ENCODE assay signal across 8 mouse cellular contexts in the genomic region with DNA sequence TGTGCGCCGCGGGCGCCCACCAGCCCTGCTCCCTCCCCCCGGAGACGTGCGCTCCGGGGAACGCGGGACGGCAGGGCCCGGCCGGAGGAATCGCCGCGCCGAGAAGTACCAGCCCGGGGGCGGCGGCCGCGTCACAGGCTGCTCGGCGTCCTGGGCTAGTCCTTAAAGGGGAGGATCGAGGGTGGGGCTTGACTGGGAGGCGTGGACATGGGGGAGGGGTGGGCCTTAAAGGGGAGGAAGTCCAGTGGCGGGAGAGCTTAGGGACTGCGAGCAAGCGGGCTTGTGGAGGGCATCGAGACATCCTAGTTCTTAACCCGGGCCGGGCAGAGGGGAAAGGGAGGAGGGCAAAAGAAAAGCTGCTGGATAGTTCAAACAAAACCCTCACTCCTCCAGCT. TPM values are rescaled to one million over a fixed set of nuclear protein-coding genes. Genes with fewer than 3 reads are reported as not detected.
DNase-seq lines count a peak whose midpoint lies in the region; ATAC-seq lines count a peak whose summit lies in the region.

Gene Mapkapk2, minus strand, starts transcription at position 127 of the 395 bp plus-strand sequence.

- peak within 1 kb of the TSS; percentile 91 for H3K9ac ChIP-seq in forebrain, embryonic 14.5 days (ENCODE audit: low read length)
- peak within 1 kb of the TSS; percentile 91 for H3K9ac ChIP-seq in lung, embryonic 15.5 days

- no peaks in the 10 kb centered on the region for H3K9me3 ChIP-seq in forebrain, embryonic 14.5 days (replicated peaks; ENCODE audit: control insufficient read depth, low read length)
- no peaks in the 10 kb centered on the region for H3K9me3 ChIP-seq in lung, embryonic 15.5 days

- peak; percentile 88 for ATAC-seq in cerebellum, adult (ENCODE audit: insufficient number of reproducible peaks, low FRiP score, low TSS enrichment)
- ATAC-seq in forebrain, embryonic 14.5 days: peak; percentile 96
- ATAC-seq in lung, embryonic 15.5 days (ENCODE audit: borderline replicate concordance, extremely low read depth, low FRiP score, low TSS enrichment): peak; percentile 95

- H3K27ac ChIP-seq in forebrain, embryonic 14.5 days (ENCODE audit: low read depth, low read length): peak within 1 kb of the TSS; percentile 78
- peak within 1 kb of the TSS; percentile 95 for H3K27ac ChIP-seq in lung, embryonic 15.5 days

- peak within 1 kb of the TSS; percentile 76 for H3K4me2 ChIP-seq in forebrain, embryonic 14.5 days (ENCODE audit: low read length)
- H3K4me2 ChIP-seq in lung, embryonic 15.5 days: peak within 1 kb of the TSS; percentile 79

- peak within 1 kb of the TSS; percentile 94 for H3K4me3 ChIP-seq in forebrain, embryonic 14.5 days (ENCODE audit: low read depth, low read length)
- H3K4me3 ChIP-seq in lung, embryonic 15.5 days: peak within 1 kb of the TSS; percentile 90

- H3K27me3 ChIP-seq in forebrain, embryonic 14.5 days (replicated peaks; ENCODE audit: control insufficient read depth, insufficient read depth, low read length): no peaks in the 10 kb centered on the region
- H3K27me3 ChIP-seq in lung, embryonic 15.5 days: no peaks in the 10 kb centered on the region

- H3K36me3 ChIP-seq in forebrain, embryonic 14.5 days (ENCODE audit: control insufficient read depth, insufficient read depth, low read length): no peaks in the 10 kb centered on the region
- H3K36me3 ChIP-seq in lung, embryonic 15.5 days: no peaks in the 10 kb centered on the region

- under 1% methylated on average over 30 of the region's 32 CpGs for WGBS in forebrain, embryonic 14.5 days
- WGBS in lung, embryonic 15.5 days: under 1% methylated on average over 31 of the region's 32 CpGs

- intact Hi-C loops in heart, postnatal 14 days (cut with DNase I): loop anchor here (2.0 kb wide), 1 partner anchor 37 kb away; no protein-coding TSS in a partner anchor

- peaks cover 28% of the 10 kb centered on the region for H3K4me1 ChIP-seq in forebrain, embryonic 14.5 days (ENCODE audit: control insufficient read depth, insufficient read depth, low read length)
- H3K4me1 ChIP-seq in lung, embryonic 15.5 days: peaks cover 41% of the 10 kb centered on the region

- DNase-seq in ES-CJ7 (ENCODE audit: low read depth, low spot score): peak; percentile 94
- peak; percentile 96 for DNase-seq in forebrain, embryonic 14.5 days (ENCODE audit: low spot score)
- DNase-seq in heart, postnatal 14 days: peak; percentile 94 to 95
- DNase-seq in layer of hippocampus, adult 18-20 months (ENCODE audit: low spot score in 2 of 2): peak; percentile 82 to 88
- DNase-seq in ovary, adult 18-20 months (ENCODE audit: low spot score): peak; percentile 88
- DNase-seq in thymus, postnatal 0 days (ENCODE audit: low spot score): peak; percentile 83

RNA-seq across cellular contexts. Expression of gene Mapkapk2, which starts in this region (rescaled TPM):
- polyA plus RNA-seq in forebrain, embryonic 14.5 days (2014; fragmentation: Nextera tagmentation; extraction: Ambion mirVana): 24.7 and 35.2 TPM in 2 replicates
- total RNA-seq in heart, postnatal 14 days (2021): 100 to 1,000 TPM; 209 to 221 TPM
- 10 to 100 TPM; 32.2 to 33.8 TPM for total RNA-seq in layer of hippocampus, adult 18-20 months (2021)
- polyA plus RNA-seq in lung, embryonic 15.5 days (2015; fragmentation: Nextera tagmentation; extraction: Ambion mirVana): 57.9 and 61.0 TPM in 2 replicates
- 26.6 and 30.4 TPM in 2 replicates for polyA plus RNA-seq in thymus, postnatal 0 days (2015; fragmentation: Nextera tagmentation; extraction: Ambion mirVana)

Comparison
In these comparisons a context has a peak if more than half of its experiments do, and no peak if none do; other contexts are left out.
1. Peak in every context shown above with its lines: DNase-seq, ATAC-seq, H3K4me3 ChIP-seq and H3K27ac ChIP-seq.
2. RNA of gene Mapkapk2 (total RNA-seq): 209 to 221 TPM in heart, postnatal 14 days; 32.2 to 33.8 TPM in layer of hippocampus, adult 18-20 months; every median in the first group is over 4 times any median in the second.